Mouse (Mus musculus): ENCODE data around the gene Nasp. TPM values are rescaled to one million over a fixed set of nuclear protein-coding genes. Genes with fewer than 3 reads are reported as not detected.
"Not testable (repeated sequence)": the region's sequence is repeated elsewhere in the genome, so short reads cannot be mapped to it uniquely, and the experiment has no call there.

Nasp gene
- polyA plus RNA-seq (2017; shearing (Covaris generic)): 10 to 100 TPM; 40.6 to 99.0 (median 47.2) TPM

- peak; percentile 81 for ATAC-seq
Measured at GRCm38 (mm10) chr4:116627722-116628662, at the start of gene Nasp. Nasp (minus strand) TSS chr4:116627941.

GRCm38 (mm10) chr4:116676027-116676426 lies 48.3 kb upstream of the Nasp start:
- ATAC-seq: no peak

GRCm38 (mm10) chr4:116674761-116675160 lies 47.0 kb upstream of the Nasp start:
- not testable (repeated sequence) for ATAC-seq

DNA sequence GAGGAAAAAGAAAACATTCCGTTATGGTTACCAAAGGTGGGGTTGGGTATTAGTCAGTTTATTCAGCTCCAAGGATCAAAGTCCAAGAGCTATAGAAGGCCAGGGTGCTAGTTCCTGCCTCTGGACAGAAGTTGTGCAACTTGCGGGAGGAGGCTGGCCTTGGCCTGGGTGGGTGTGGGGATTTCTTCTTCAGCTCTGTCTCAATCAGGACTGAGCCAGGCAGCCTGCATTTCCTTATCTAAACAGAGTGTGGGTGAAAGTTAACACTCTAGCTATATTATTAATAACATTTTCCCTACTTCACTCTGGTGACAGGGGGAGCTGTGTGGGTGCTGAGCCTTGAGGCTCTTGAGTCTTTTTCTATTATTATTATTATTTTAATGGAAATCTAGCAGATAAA lies 45.0 kb upstream of the Nasp start:
- no peak for ATAC-seq

DNA sequence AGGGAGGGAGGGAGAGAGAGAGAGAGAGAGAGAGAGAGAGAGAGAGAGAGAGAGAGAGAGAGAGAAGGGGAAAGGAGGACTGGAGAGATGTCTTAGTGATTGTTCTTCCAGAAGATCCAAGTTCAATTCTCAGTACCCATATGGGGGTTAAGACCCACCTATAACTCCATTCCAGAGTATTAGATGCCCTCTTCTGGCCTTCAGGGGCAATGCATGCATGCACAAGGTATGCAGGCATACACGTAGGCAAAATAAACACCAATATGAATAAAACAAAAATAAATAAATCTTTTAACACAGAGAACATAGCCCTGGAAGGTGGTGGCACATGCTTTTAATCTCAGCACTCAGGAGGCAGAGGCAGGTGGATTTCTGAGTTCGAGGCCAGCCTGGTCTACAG lies 41.5 kb upstream of the Nasp start:
- no peak for ATAC-seq

DNA sequence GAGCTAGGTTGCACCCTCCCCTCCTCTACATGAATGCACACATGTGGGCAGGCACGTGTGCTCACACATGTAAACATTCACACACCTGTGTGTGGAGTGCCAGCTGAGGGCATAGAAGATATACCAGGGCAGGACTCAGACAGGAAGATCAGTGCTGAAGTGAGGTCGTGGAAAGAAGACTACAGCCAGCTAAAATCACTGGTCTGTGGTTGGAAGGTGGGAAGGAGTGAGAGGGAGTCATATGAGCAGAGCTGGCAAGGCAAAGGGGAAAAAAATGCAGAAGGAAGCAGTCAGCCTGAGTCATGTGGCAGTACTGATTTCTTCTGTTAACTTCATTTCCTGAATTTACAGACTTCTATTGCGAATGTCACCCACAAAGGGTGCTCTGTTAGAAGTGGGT lies 40.4 kb upstream of the Nasp start:
- no peak for ATAC-seq

DNA sequence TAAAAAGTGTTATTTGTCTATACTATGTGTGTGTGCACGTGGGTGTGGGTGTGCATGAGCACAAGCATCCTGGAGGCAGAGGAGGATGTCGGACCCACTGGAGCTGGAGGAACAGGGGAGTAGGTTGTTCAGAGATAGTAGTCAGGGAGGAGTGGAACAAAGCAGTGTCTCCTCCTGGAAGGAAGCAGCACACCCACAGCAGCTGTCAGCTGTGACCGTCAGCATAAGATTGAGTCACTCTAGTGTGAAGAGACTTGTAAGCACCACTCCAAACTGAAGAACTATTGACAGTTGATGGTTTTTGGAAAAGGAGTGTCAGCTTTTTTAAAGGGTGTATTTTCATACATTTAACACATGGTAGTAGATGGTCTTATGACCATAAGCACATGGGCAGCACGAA lies 38.9 kb upstream of the Nasp start:
- ATAC-seq: no peak

- no peak for ATAC-seq
Measured at GRCm38 (mm10) chr4:116661998-116662397, 34.3 kb upstream of the Nasp start.

DNA sequence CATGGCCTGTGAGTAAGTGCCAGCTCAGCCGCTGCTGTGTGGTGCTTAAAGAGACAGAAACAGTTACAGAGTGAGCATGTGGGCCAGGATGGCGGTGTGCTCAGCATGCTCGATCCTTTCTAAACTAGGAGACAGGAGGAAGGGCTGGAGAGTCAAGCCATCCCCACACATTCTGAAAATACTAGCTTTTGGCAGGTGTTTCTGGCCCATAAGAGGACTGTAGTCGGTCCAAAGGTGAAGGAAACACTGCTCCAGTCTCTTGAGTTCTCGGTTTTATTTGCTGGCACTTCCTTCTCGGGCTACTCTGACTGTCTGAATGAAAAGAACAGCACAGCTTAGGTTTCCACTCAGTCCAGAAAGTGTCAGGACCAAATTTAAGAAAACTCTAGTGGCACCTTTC lies 33.1 kb upstream of the Nasp start:
- no peak for ATAC-seq

- not testable (repeated sequence) for ATAC-seq
Measured at GRCm38 (mm10) chr4:116659916-116660315, 32.2 kb upstream of the Nasp start.

- ATAC-seq: no peak
Measured at GRCm38 (mm10) chr4:116659474-116659873, 31.7 kb upstream of the Nasp start.

- ATAC-seq: no peak
Measured at GRCm38 (mm10) chr4:116657971-116658370, 30.2 kb upstream of the Nasp start.

DNA sequence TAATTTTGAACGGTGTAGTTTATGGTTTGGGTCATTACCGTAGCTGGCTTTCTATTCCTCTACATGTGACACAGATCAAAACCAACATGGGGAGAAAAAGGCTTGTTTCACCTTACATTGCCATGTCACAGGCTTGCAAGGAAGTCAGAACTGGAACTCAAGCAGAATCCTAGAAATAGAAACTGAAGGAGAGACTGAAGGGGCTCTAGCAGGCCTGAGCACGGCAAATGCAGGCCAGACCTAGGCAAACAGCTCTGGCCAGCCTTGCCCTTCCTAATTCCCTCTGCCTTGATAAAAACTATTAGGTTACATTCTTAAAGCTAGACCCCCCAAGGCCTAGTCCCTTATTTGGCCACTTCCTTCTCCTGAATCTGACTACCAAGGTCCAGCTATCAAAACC lies 27.9 kb upstream of the Nasp start:
- no peak for ATAC-seq

DNA sequence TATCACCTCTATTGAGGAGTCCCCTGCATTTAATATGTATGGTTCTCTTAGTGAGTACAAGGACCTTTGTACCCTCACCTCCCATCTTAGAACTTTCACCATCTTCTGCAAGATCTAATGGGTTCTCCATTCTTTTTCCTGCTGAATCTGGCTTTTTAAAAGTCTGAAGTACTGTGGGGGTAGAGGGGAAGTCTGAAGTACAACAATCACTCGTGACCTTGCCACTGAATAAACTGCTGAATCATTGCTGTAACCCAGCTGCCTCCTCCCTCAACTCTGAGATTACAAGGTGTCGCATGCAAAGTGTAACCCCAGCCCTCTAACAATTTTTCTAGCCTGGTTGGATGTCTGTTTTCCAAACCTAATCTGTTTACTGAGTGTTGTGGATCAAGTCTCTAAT lies 27.4 kb upstream of the Nasp start:
- ATAC-seq: no peak

DNA sequence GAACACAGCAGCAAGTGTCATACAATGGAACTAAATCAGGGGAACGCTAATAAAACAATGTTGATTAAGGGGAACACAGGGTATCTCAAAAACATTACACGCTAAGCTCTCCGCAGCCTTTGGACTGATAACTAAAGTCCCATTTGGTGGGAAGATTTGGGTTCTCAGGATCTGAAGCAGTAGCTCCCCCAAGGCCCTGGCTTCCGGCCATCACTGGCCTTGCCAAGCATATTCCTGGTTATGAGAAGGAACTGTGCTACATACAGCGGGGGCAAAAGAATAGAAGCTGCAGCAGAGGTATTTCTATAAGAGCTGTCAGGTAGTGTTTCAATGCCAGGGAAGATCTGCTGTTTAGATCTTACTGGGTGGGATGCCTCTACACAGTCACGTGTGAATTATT lies 25.5 kb upstream of the Nasp start:
- ATAC-seq: no peak

DNA sequence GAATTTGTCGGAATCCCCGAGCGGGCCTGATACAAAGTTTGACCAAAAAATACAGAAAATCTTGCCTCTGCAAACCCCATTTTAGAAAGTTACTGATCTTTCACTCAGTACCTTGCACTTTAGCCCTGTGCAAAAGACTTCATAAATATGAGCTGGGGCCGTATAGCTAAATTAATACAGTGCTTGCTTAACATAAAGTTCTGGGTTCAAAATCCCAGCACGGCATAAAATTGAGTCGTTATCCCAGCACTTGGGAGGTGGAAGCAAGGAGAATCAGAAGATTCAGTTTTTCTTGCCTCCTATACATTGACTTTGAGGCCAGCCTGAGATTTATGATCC lies 24.0 kb upstream of the Nasp start:
- peak; percentile 43 for ATAC-seq

- peak; percentile 96 for ATAC-seq
Measured at GRCm38 (mm10) chr4:116650924-116651796, 23.4 kb upstream of the Nasp start, which contains the start of gene Akr1a1. Akr1a1 (minus strand) TSS chr4:116651680.

- no peak for ATAC-seq
Measured at GRCm38 (mm10) chr4:116650365-116650764, 22.6 kb upstream of the Nasp start.

DNA sequence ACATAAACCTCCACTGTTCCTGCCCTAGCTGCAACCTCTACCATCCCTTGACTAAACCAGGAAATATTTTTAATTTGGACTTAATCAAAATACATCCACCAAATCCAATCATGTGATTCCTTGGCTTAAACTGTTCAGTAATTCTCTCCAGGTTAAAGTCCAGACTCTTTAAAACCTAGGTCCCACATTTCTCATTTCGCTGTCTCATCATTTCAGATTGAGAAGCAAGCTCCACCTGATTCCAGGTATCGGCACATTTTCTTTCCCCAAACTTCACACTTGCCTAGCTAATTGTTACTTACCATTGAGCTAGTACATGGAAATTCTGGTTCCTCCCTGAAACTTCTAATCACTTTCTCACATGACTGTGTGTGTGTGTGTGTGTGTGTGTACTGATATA lies 21.7 kb upstream of the Nasp start:
- no peak for ATAC-seq

DNA sequence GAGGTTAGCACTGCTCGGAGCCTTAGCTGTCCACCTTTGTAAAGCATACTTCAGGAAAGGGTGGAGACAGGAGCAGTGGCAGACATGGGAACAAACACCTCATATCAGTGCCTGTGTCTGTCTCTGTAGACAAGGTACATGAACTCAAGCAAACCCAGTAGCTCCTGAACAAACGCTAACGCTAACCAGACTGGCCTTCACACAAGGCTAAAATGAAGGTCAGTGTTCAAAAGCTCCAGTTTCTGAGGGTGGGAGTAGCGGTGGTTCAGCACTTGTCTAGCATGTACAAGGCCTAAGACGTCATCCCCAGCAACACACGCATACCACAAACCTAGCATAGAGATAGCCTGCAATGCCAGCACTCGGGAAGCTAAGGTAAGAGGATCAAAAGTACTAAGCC lies 17.9 kb upstream of the Nasp start:
- no peak for ATAC-seq

- ATAC-seq: no peak
Measured at GRCm38 (mm10) chr4:116644326-116644725, 16.6 kb upstream of the Nasp start.

DNA sequence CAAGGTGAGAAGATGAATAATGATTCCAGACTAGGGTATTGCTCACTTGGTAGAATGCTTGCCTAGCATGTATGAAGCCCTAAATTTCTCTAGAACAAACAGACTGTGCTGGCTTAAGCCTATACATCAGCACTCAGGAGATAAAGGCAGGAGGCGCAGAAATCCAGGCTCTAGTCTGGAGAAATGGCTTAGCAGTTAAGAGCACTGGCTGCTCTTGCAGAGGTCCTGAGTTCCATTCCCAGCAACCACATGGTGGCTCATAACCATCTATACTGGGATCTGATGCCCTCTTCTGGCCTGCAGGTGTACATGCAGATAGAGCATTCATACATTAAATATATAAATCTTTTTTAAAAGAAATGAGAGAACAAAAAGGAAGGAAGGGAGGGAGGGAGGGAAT lies 14.3 kb upstream of the Nasp start:
- ATAC-seq: no peak

DNA sequence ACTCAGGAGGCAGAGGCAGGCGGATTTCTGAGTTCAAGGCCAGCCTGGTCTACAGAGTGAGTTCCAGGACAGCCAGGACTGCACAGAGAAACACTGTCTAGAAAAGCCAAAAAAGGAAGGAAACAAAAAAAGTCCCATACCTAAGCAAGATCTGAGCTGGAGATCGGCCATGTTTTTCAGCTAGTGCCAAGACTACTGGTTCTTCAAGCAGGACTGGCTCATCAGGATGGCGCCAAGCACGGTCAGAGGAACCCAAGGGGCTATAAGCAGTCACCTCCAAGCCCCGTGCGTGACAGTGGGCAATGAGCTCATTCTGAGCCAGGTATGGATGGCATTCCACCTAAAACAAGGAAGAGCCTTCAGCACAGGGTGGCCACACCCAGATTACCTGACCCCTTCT lies 11.1 kb upstream of the Nasp start:
- no peak for ATAC-seq

- ATAC-seq: no peak
Measured at GRCm38 (mm10) chr4:116635197-116635596, 7.5 kb upstream of the Nasp start.

All from inflammation-experienced regulatory T-cells, adult 6 months (primary cell).